Mouse (Mus musculus) intestine, embryonic 16.5 days (tissue): ENCODE results near the gene Scaf8. TPM values are rescaled to one million over a fixed set of nuclear protein-coding genes. Genes with fewer than 3 reads are reported as not detected.
A peak's percentile ranks its signal among the peaks of the same experiment; 100 is the strongest.

Experiments
- ATAC-seq: fragments of 200-750 bp; cut with Nextera tagmentation; 2 replicates; pipeline ENCODE4 v1.8.0; 2017; ENCODE audit warnings: moderate TSS enrichment, moderate library complexity
- H3K27ac ChIP-seq: fragments of 300-500 bp; sonication (generic); 2 replicates; pipeline ENCODE4 v1.5.1; 2014; ENCODE audit warnings: mild to moderate bottlenecking, low read length
- H3K27me3 ChIP-seq: fragments of 300-500 bp; sonication (generic); replicated peaks from 2 replicates; pipeline ENCODE4 v1.6.1; 2014; ENCODE audit warnings: low read length, control low read depth, mixed read lengths; ENCODE audit not compliant: control insufficient read depth, insufficient read depth
- H3K36me3 ChIP-seq: fragments of 300-500 bp; sonication (generic); 2 replicates; pipeline ENCODE4 v1.6.1; 2014; ENCODE audit warnings: low read length, control low read depth; ENCODE audit not compliant: control insufficient read depth, insufficient read depth
- H3K4me1 ChIP-seq: fragments of 300-500 bp; sonication (generic); 2 replicates; pipeline ENCODE4 v1.6.1; 2014; ENCODE audit warnings: low read length, control low read depth, mixed read lengths; ENCODE audit not compliant: control insufficient read depth, insufficient read depth
- H3K4me2 ChIP-seq: fragments of 300-500 bp; sonication (generic); 2 replicates; pipeline ENCODE4 v1.6.1; 2014; ENCODE audit warnings: low read depth, low read length, control low read depth
- H3K4me3 ChIP-seq: fragments of 300-500 bp; sonication (generic); 2 replicates; pipeline ENCODE4 v1.5.1; 2014; ENCODE audit warnings: mild to moderate bottlenecking, low read length
- H3K9ac ChIP-seq: fragments of 300-500 bp; sonication (generic); 2 replicates; pipeline ENCODE4 v1.6.1; 2014; ENCODE audit warnings: low read depth, low read length
- H3K9me3 ChIP-seq: fragments of 300-500 bp; sonication (generic); 2 replicates; pipeline ENCODE4 v1.6.1; 2016; ENCODE audit warnings: low read length, control low read depth; ENCODE audit not compliant: control insufficient read depth
- WGBS: fragments of 180-500 bp; shearing (Covaris S2); extraction: QIAGEN DNeasy Blood & Tissue Kit; methylation state at CpG from one replicate; pipeline ENCODE4 v1.1.7; 2014; 5-methylcytosine and 5-hydroxymethylcytosine counted together
- polyA plus RNA-seq: library from polyadenylated mRNA; unstranded; fragments of >200 nt; fragmentation: Nextera tagmentation; extraction: Ambion mirVana; gene quantifications from 2 replicates; pipeline ENCODE4 v1.2.1, GENCODE M21; 2015

Gene Scaf8
- polyA plus RNA-seq, 1 experiment from 2014 or later: 12.8 TPM

DNA sequence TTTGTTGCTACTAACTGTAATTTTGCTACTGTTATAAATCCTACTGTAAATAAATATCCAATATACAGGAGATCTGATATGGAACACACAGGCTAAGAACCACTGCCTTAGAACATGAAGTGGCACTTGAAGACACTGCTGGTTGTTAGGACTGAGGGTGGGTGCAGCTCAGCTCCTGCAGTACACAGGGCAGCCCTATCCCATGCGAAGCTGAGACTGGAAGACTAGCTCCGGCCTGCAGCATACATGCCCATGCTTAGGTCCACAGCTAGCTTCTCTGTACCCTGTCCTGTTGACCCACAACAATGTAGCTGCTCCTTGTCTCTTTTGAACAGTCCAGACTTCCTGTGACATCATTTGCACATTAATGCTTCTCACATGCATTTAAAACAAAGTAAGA, 100.1 kb downstream of the Scaf8 start:
- H3K9ac ChIP-seq: no peak overlapping the region
- H3K4me3 ChIP-seq: no peak overlapping the region
- 94% methylated on average over 2 of the region's 2 CpGs for WGBS
- no peak for ATAC-seq
- H3K4me1 ChIP-seq: peaks cover 6% of the 10 kb centered on the region; the same call in 1 of the 2 replicates
- H3K36me3 ChIP-seq: no peaks in the 10 kb centered on the region
- H3K27me3 ChIP-seq: no peaks in the 10 kb centered on the region
- H3K4me2 ChIP-seq: no peak overlapping the region
- H3K27ac ChIP-seq: no peak overlapping the region
- H3K9me3 ChIP-seq: no peaks in the 10 kb centered on the region

DNA sequence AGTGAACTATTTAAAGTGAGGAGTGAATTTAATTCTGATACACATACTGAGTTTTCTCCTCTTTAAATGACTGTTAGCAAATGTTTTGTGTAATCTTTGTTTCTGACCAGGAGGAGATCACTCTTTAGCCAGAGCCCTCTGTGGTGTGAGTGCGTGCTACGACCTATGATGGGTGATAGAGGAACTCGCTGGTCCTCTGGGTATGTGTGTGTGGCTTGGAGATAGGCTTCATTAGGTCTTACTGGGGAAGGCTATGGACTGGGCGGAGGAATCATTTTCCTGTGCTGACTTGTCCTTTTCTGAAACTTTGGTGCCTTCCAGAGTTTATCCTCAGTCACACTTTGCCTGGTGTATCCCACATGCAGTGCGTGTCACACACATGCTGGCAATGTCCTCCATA, 102.3 kb downstream of the Scaf8 start:
- H3K36me3 ChIP-seq: no peaks in the 10 kb centered on the region
- no peak overlapping the region for H3K9ac ChIP-seq
- no peak overlapping the region for H3K27ac ChIP-seq
- no peaks in the 10 kb centered on the region for H3K9me3 ChIP-seq
- no peaks in the 10 kb centered on the region for H3K27me3 ChIP-seq
- no peak for ATAC-seq
- 90% methylated on average over 5 of the region's 5 CpGs for WGBS
- no peak overlapping the region for H3K4me2 ChIP-seq
- H3K4me3 ChIP-seq: no peak overlapping the region
- 0 out of 2 replicates have a peak, but pooled peaks cover 4% of the 10 kb centered on the region for H3K4me1 ChIP-seq

DNA sequence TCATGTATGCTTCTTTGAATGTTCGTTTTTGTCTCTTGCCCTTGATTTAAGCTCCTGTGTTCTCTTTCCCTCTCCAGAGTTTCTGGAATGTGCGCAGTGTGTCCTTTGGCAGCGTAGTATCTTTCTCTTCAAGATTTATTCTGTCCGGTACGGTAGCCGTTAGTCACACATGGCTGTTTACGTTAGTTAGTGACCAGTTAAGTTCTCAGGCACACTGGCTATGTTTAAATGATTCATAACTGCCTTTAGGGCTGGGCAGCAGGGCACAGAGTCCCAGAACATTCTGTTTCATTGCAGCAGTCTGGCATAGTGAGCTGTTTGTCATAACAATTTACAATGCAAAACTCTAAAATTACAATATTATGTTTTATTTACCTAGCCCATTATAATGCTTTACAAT, 103.6 kb downstream of the Scaf8 start:
- H3K4me1 ChIP-seq: 0 out of 2 replicates have a peak, but pooled peaks cover 4% of the 10 kb centered on the region
- no peaks in the 10 kb centered on the region for H3K9me3 ChIP-seq
- H3K27me3 ChIP-seq: no peaks in the 10 kb centered on the region
- H3K4me3 ChIP-seq: no peak overlapping the region
- 64% methylated on average over 7 of the region's 7 CpGs for WGBS
- no peak for ATAC-seq
- no peak overlapping the region for H3K27ac ChIP-seq
- no peak overlapping the region for H3K9ac ChIP-seq
- H3K4me2 ChIP-seq: no peak overlapping the region
- H3K36me3 ChIP-seq: no peaks in the 10 kb centered on the region

DNA sequence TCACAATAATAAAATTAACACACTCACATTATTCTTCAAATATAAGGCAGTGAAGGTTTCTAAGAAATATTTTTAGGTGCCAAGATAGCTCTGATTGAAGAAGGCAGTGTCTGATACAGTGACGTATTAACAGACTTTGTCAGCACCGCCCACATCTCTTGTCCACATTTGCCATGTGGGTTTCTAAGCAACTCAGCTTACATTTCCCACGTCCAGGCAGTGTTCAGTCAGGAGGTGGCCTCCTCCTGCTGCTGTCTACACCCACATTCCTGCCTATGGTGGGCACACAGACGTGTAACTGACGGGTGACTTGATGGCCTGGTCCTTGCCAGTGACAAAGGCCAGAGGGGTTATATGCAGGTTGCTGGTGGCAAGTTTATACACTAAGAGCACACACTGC, 104.1 kb downstream of the Scaf8 start:
- Histone ChIP-seq H3K4me3 (no peak overlapping the region), H3K4me1 (0 out of 2 replicates have a peak, but pooled peaks cover 4% of the 10 kb centered on the region), H3K27me3 (no peaks in the 10 kb centered on the region), H3K9ac (no peak overlapping the region), H3K4me2 (no peak overlapping the region), H3K9me3 (no peaks in the 10 kb centered on the region), H3K27ac (no peak overlapping the region), H3K36me3 (no peaks in the 10 kb centered on the region)
- peak; percentile 58 for ATAC-seq
- WGBS: 60% methylated on average over 5 of the region's 5 CpGs

DNA sequence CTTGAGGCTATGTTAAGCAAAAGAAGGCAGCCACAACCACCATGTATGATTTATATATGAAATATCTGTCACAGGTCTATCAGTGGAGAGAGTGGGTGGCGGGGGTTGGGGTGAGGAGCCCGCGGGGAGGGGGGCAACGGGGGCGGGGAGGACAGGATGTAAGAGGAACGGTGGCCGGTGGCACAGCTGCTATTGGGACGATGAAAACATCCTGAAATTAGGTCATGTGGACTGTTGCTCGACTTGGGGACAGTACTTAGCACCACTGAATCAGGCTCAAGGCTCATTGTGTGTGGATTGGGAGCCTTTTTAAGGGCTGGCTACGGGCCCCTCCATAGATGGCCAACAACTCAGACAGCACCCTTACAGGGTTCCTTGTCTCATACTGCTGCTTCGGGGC, 105.4 kb downstream of the Scaf8 start:
- H3K4me3 ChIP-seq: no peak overlapping the region
- WGBS: 66% methylated on average over 11 of the region's 11 CpGs

DNA sequence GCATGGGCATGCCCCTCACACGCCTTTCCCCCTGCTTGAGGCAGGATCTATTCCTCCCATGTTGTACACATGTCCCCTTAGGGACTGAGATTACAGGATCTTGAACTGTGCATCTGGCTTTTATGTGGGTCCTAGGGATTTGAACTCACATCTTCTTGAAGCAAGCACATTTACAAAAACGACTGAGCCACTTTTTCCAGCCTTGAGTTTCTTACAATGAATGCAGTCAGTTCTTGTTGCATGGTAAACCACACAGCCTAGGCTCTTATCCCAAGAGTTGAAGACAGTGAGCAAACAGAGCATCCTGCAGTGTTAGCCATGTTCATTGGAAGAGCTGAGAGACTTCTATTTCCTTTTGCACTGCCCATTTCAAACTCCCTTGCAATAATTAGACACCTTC, 108.3 kb downstream of the Scaf8 start:
- Histone ChIP-seq H3K9me3 (no peaks in the 10 kb centered on the region), H3K4me3 (no peak overlapping the region), H3K27ac (no peak overlapping the region), H3K9ac (no peak overlapping the region), H3K27me3 (no peaks in the 10 kb centered on the region), H3K4me1 (no peaks in the 10 kb centered on the region), H3K36me3 (no peaks in the 10 kb centered on the region), H3K4me2 (no peak overlapping the region)
- no peak for ATAC-seq
- 69% methylated on average over 2 of the region's 2 CpGs for WGBS

More for the DNA sequence above, 105.4 kb downstream of the Scaf8 start:
- Histone ChIP-seq H3K4me1 (0 out of 2 replicates have a peak, but pooled peaks cover 4% of the 10 kb centered on the region), H3K36me3 (no peaks in the 10 kb centered on the region), H3K27ac (no peak overlapping the region), H3K9me3 (no peaks in the 10 kb centered on the region), H3K4me2 (no peak overlapping the region), H3K9ac (no peak overlapping the region), H3K27me3 (no peaks in the 10 kb centered on the region)
- ATAC-seq: no peak

DNA sequence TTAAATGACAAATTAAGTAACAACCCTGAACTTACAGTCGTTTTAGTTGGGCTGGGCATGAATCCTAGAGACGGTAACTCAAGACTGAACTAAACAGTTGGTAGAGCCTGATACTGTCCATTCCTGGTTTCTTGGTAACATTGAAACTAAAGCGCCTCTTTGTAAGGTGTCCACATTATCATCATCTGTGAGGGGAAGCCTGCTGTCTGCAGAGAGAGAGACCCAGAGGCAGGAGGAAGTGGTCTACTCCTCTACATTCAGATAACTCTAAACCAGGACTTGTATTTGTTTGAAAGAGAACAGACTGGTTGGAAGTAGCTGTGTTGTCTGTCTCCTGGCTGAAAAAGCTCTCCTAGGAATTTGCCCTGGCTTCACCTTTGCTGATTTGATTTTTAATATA, 108.9 kb downstream of the Scaf8 start:
- no peak overlapping the region for H3K9ac ChIP-seq
- H3K4me1 ChIP-seq: no peaks in the 10 kb centered on the region
- ATAC-seq: no peak
- no peaks in the 10 kb centered on the region for H3K27me3 ChIP-seq
- H3K9me3 ChIP-seq: no peaks in the 10 kb centered on the region
- no peak overlapping the region for H3K27ac ChIP-seq
- H3K36me3 ChIP-seq: no peaks in the 10 kb centered on the region
- no peak overlapping the region for H3K4me2 ChIP-seq
- WGBS: 72% methylated on average over 3 of the region's 3 CpGs
- H3K4me3 ChIP-seq: no peak overlapping the region

DNA sequence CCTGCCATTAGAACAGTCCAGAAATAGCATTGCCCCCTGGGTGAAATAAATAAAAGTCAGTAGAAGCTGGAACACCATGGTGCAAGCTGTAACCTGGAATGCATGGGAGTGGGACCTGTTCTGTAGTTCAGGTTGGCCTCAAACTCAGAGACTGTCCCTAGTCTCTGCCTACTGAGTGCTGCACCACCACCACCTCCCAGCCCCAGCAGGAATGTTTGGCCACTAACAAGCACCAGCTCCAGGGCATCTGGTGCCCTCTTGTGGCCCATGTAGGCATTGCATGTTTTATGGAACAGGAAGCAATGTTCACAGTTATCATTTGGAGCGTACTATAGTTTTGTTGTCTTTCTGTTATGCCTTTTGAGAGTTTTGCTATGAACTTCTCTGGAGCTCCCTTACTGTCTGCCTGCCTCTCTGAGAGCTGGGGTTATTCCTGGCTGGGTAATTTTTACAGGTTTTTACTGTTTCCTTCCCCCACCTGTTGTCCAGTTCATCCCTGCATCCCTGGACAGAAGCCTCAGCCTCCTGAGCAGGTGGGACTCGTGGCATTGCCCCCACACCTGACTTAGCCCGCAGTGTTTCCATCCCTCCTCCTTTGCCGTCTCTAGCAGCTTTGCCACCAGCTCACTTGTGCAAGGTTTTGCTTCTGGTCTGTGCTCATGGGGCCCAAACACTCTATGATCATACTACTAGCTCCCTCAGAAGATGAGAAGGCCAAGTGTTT, 109.8 kb downstream of the Scaf8 start:
- H3K9ac ChIP-seq: no peak overlapping the region
- no peak overlapping the region for H3K4me3 ChIP-seq
- no peaks in the 10 kb centered on the region for H3K27me3 ChIP-seq
- no peak overlapping the region for H3K27ac ChIP-seq
- H3K9me3 ChIP-seq: no peaks in the 10 kb centered on the region
- WGBS: 55% methylated on average over 4 of the region's 4 CpGs
- no peaks in the 10 kb centered on the region for H3K36me3 ChIP-seq
- peak; percentile 79 for ATAC-seq
- no peaks in the 10 kb centered on the region for H3K4me1 ChIP-seq
- no peak overlapping the region for H3K4me2 ChIP-seq

DNA sequence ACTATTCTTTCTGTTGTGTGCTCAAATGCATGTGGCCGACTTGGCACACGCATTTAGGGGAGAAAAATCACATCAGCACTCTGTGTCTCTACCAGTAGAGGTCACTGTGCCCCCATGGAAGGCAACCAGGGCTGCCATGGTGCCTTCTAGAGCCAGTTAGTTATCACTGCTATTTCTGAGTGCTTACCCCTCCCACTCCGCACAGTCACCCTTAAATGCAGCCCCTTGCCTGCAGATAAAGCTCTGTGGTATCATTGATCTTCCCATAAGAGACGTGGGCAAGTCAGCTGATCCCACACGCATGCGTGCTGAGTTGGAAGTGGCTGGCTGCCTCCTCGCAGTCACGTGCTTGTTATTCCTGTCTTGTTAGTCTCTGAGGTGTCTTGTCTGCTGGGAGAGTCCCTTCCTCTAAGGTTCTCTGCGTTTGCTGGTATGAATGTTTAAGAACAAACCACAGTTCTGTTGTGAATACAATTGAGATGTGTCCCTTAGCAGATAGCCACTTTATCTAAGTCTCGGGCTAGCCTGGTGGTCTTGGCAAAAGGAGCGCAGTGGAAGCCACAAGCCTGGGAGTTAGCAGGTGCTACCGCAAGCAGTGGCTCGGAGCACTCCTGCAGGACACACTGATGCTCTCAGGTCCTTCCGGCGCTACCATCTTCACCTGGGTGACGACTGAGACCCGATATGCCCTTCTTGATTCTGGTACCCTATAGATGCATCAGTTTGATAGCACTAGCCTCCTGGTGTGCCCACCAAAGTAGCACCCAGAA, 115.6 kb downstream of the Scaf8 start:
- no peak overlapping the region for H3K4me2 ChIP-seq
- no peaks in the 10 kb centered on the region for H3K9me3 ChIP-seq
- peak; percentile 75 for ATAC-seq
- no peaks in the 10 kb centered on the region; the same call in 1 of the 2 replicates for H3K36me3 ChIP-seq
- H3K27me3 ChIP-seq: no peaks in the 10 kb centered on the region
- H3K4me1 ChIP-seq: no peaks in the 10 kb centered on the region
- no peak overlapping the region for H3K4me3 ChIP-seq
- WGBS: 72% methylated on average over 17 of the region's 17 CpGs
- H3K9ac ChIP-seq: no peak overlapping the region
- no peak overlapping the region for H3K27ac ChIP-seq
